Comparison of ENCODE assay signal across 34 mouse cellular contexts in the genomic region with DNA sequence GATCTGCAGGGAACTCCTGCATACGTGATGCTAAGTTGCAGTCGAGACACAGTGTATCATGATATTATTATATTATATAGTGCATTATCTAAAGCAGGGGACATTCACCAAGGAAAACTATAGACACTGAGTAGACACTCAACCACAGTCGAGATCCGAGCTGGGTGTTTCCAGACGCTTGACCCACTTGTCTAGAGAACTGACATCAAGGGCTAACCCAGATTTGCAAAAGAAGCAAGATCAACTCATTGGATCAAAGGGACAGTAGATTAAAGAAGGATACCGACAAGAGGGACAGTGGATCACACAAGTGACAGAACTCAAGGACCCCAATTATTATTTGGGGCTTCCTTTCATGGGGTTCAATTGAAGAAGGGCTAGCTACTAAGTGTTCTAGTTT.
"Had no signal": no experiment of that assay in that cellular context is flagged by ENCODE, and none has a peak within 500 bp of the region (broad histone marks: within the 10 kb centered on the region; RNA-seq: fewer than 3 reads in every experiment).

No protein-coding gene starts in this region.

- H3K9me3 ChIP-seq: heart, embryonic 12.5 days; heart, embryonic 13.5 days; heart, embryonic 15.5 days; hindbrain, embryonic 10.5 days; hindbrain, embryonic 12.5 days; hindbrain, embryonic 13.5 days; hindbrain, embryonic 15.5 days; intestine, embryonic 15.5 days; kidney, embryonic 15.5 days had no signal

- H3K4me1 ChIP-seq: heart, embryonic 12.5 days; heart, embryonic 13.5 days; hindbrain, embryonic 12.5 days; intestine, embryonic 15.5 days; kidney, embryonic 15.5 days had no signal

- H3K36me3 ChIP-seq: heart, embryonic 12.5 days; heart, embryonic 13.5 days; heart, embryonic 15.5 days; hindbrain, embryonic 10.5 days; hindbrain, embryonic 12.5 days; hindbrain, embryonic 13.5 days; hindbrain, embryonic 15.5 days; intestine, embryonic 15.5 days; kidney, embryonic 15.5 days had no signal

- H3K27ac ChIP-seq: heart, adult 2 months; heart, embryonic 13.5 days; heart, embryonic 15.5 days; hindbrain, embryonic 10.5 days; hindbrain, embryonic 12.5 days; hindbrain, embryonic 13.5 days; hindbrain, embryonic 14.5 days; hindbrain, embryonic 15.5 days; hindbrain, postnatal 0 days; intestine, embryonic 15.5 days; kidney, embryonic 15.5 days; kidney, postnatal 0 days; layer of hippocampus, adult 2 months had no signal

- H3K27me3 ChIP-seq: heart, embryonic 13.5 days; heart, embryonic 15.5 days; hindbrain, embryonic 15.5 days; intestine, embryonic 15.5 days had no signal

- H3K9ac ChIP-seq: heart, embryonic 12.5 days; heart, embryonic 13.5 days; heart, embryonic 15.5 days; hindbrain, embryonic 12.5 days; hindbrain, embryonic 13.5 days; hindbrain, embryonic 14.5 days; hindbrain, embryonic 15.5 days; intestine, embryonic 15.5 days; kidney, embryonic 15.5 days had no signal

- ATAC-seq: hindbrain, embryonic 16.5 days; hindbrain, postnatal 0 days; inflammation-experienced regulatory T-cells, adult 6 months; intestine, embryonic 15.5 days; intestine, embryonic 16.5 days; intestine, postnatal 0 days had no signal

- DNase-seq: heart, adult 2 months; heart, postnatal 10 days; heart, postnatal 14 days; heart, postnatal 4 days; kidney, adult 11 months; kidney, adult 18-20 months; kidney, adult 2 months; kidney, adult 8-10 months; kidney, adult 9 months; kidney, postnatal 10 days; kidney, postnatal 14 days; kidney, postnatal 25 days; kidney, postnatal 36 days; kidney, postnatal 4 days; layer of hippocampus, adult 9-11 months; layer of hippocampus, postnatal 36 days had no signal

- H3K4me3 ChIP-seq: heart, adult 2 months; heart, embryonic 12.5 days; heart, embryonic 13.5 days; heart, embryonic 15.5 days; hindbrain, embryonic 10.5 days; hindbrain, embryonic 12.5 days; hindbrain, embryonic 13.5 days; hindbrain, embryonic 15.5 days; intestine, embryonic 15.5 days; kidney, embryonic 15.5 days; layer of hippocampus, adult 2 months had no signal

- H3K4me2 ChIP-seq: heart, embryonic 11.5 days; heart, embryonic 12.5 days; heart, embryonic 13.5 days; heart, embryonic 15.5 days; hindbrain, embryonic 12.5 days; hindbrain, embryonic 13.5 days; hindbrain, embryonic 14.5 days; hindbrain, embryonic 15.5 days; intestine, embryonic 15.5 days; kidney, embryonic 15.5 days had no signal
